Mouse (Mus musculus): ENCODE results near the gene Eaf2. TPM values are rescaled to one million over a fixed set of nuclear protein-coding genes. Genes with fewer than 3 reads are reported as not detected.
A peak's percentile ranks its signal among the peaks of the same experiment; 100 is the strongest.

Eaf2 gene
- total and polyA plus RNA-seq, 3 experiments: 0.23 to 1.1 (median 1.1) TPM

DNA sequence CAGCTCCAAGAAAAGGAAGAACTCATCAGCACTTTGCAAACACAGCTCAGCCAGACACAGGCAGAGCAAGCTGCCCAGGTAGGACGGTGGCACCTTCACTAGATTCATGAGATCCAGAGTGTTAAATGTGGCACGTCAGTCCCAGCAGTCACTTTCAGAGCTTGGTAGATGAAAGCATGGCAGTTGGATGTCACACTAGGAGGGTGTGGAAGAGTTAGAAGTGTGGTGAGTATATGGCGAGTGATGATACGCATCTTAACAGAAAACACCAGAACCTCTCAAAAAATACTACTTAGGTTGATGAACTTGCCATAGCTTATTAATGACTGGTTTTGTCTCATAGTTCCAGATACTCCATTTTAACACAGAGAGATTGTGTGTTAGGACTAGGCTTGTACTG, 16.6 kb upstream of the Eaf2 start:
- DNase-seq: no peak
- 97% methylated on average over 4 of the region's 4 CpGs for WGBS
- H3K27me3 ChIP-seq (ENCODE audit: control insufficient read depth, insufficient read depth, low read length): no peaks in the 10 kb centered on the region
- TF ChIP-seq CTCF (IDR thresholded peaks at IDR 0.05): no peak
- H3K4me1 ChIP-seq (ENCODE audit: control insufficient read depth, insufficient read depth, low read length): no peaks in the 10 kb centered on the region
- no peak overlapping the region for H3K27ac ChIP-seq
- intact Hi-C loops (cut with DNase I): no loop called here
- no peaks in the 10 kb centered on the region; the same call in none of the 2 replicates for H3K36me3 ChIP-seq (ENCODE audit: control insufficient read depth, insufficient read depth, low read length)
- H3K9ac ChIP-seq (ENCODE audit: low read depth, low read length): no peak overlapping the region
- H3K4me3 ChIP-seq: no peak overlapping the region
- no peaks in the 10 kb centered on the region for H3K79me2 ChIP-seq (replicated peaks; ENCODE audit: control insufficient read depth, insufficient read depth, low read length)

DNA sequence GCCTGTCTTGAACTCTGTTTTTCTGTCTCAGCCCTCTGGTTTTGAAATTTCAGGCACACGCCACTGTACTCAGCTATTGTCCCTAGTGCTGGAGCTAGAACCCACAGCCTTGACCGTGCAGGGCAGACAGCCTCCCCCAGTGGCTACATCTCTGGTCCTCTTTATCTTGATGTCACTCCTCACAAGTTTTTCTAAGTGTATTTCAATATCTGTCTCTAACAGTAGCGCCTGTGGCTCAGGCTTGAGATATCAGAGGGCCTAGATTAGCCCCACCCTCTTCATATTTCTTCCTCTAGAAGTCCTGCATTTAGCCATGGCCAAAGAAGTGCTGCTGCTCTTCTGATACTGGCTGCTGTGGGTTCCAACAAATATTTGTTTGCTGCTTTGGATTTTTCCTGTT, 15.8 kb upstream of the Eaf2 start:
- H3K4me1 ChIP-seq (ENCODE audit: control insufficient read depth, insufficient read depth, low read length): no peaks in the 10 kb centered on the region
- intact Hi-C loops (cut with DNase I): no loop called here
- no peak for DNase-seq
- no peak overlapping the region for H3K27ac ChIP-seq
- H3K36me3 ChIP-seq (ENCODE audit: control insufficient read depth, insufficient read depth, low read length): no peaks in the 10 kb centered on the region; the same call in none of the 2 replicates
- 89% methylated on average over 3 of the region's 3 CpGs for WGBS
- no peaks in the 10 kb centered on the region for H3K27me3 ChIP-seq (ENCODE audit: control insufficient read depth, insufficient read depth, low read length)
- TF ChIP-seq CTCF (IDR thresholded peaks at IDR 0.05) (no peak), EP300 (IDR thresholded peaks at IDR 0.05; ENCODE audit: insufficient read depth, low read depth, low read length) (no peak)
- no peak overlapping the region for H3K4me3 ChIP-seq
- no peak overlapping the region for H3K9ac ChIP-seq (ENCODE audit: low read depth, low read length)
- H3K79me2 ChIP-seq (replicated peaks; ENCODE audit: control insufficient read depth, insufficient read depth, low read length): no peaks in the 10 kb centered on the region

DNA sequence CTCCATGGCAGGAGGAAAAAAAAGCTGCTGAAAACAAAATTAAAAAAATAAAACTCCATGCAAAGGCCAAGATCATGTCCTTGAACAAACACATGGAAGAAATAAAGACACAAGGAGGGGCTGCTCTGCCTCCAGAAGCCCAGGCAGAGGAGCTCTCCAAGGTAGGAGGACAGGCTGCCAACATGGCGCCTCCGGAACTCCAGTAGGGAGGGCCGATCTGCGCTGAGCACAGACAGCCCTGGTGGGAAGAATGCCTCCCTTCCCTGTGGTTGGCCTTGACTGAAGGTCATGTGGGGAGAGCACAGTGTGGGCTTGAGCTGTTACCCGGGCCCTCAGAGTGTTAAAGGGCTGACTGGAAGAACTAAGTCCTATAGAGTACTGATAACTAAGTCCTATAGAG, 12.7 kb upstream of the Eaf2 start:
- DNase-seq: no peak
- Histone ChIP-seq H3K4me3 (no peak overlapping the region), H3K27me3 (ENCODE audit: control insufficient read depth, insufficient read depth, low read length) (no peaks in the 10 kb centered on the region), H3K4me1 (ENCODE audit: control insufficient read depth, insufficient read depth, low read length) (no peaks in the 10 kb centered on the region), H3K27ac (no peak overlapping the region), H3K9ac (ENCODE audit: low read depth, low read length) (no peak overlapping the region), H3K36me3 (ENCODE audit: control insufficient read depth, insufficient read depth, low read length) (no peaks in the 10 kb centered on the region; the same call in none of the 2 replicates), H3K79me2 (replicated peaks; ENCODE audit: control insufficient read depth, insufficient read depth, low read length) (no peaks in the 10 kb centered on the region; the same call in 1 of the 2 replicates)
- TF ChIP-seq POLR2A (IDR thresholded peaks at IDR 0.05; ENCODE audit: insufficient read depth, low read depth, low read length) (no peak), EP300 (IDR thresholded peaks at IDR 0.05; ENCODE audit: insufficient read depth, low read depth, low read length) (no peak), CTCF (IDR thresholded peaks at IDR 0.05) (no peak)
- 72% methylated on average over 5 of the region's 5 CpGs for WGBS
- intact Hi-C loops (cut with DNase I): no loop called here

DNA sequence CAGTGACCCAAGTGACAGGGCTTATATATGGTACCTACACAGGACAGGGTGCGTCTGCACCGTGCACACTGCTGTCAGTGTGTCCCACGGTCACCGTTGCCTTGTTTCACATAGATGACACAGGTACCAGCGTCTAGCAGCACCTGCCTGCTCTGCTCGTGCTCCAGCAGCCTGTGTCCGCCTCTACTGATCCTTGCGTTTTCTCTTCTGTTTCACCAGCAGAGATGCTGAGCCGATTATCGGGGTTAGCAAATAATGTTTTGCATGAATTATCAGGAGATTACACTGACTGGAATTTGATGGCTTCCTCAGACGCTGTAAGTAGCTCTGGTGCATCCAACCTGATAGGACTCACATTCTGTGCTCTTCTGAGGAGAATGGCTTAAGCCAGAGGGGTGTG, 11.1 kb upstream of the Eaf2 start:
- H3K9ac ChIP-seq (ENCODE audit: low read depth, low read length): no peak overlapping the region
- no peaks in the 10 kb centered on the region for H3K27me3 ChIP-seq (ENCODE audit: control insufficient read depth, insufficient read depth, low read length)
- no peak overlapping the region for H3K4me3 ChIP-seq
- no peaks in the 10 kb centered on the region; the same call in none of the 2 replicates for H3K36me3 ChIP-seq (ENCODE audit: control insufficient read depth, insufficient read depth, low read length)
- no peaks in the 10 kb centered on the region; the same call in 1 of the 2 replicates for H3K79me2 ChIP-seq (replicated peaks; ENCODE audit: control insufficient read depth, insufficient read depth, low read length)
- TF ChIP-seq POLR2A (IDR thresholded peaks at IDR 0.05; ENCODE audit: insufficient read depth, low read depth, low read length) (no peak), CTCF (IDR thresholded peaks at IDR 0.05) (no peak), EP300 (IDR thresholded peaks at IDR 0.05; ENCODE audit: insufficient read depth, low read depth, low read length) (no peak)
- H3K4me1 ChIP-seq (ENCODE audit: control insufficient read depth, insufficient read depth, low read length): no peaks in the 10 kb centered on the region
- DNase-seq: no peak
- H3K27ac ChIP-seq: no peak overlapping the region
- 96% methylated on average over 11 of the region's 11 CpGs for WGBS
- intact Hi-C loops (cut with DNase I): no loop called here

DNA sequence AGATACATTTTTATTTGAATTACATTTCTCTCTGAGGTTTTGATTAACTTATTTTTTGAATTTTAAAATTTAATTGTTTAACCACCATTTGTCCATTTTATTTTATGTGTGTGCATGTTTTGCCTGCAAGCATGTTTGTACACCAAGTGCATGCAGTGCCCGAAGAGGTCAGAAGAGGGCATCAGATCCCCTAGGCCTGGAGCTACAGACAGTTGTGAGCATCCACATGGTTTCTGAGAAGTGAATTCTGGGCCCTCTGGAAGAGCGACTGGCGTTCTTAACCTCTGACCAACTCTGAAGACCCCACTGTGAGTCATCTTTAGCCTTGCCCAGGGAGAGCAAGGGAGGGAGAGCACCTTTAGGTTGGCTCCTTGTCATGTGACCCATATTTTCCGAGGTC, 10.1 kb upstream of the Eaf2 start:
- no peaks in the 10 kb centered on the region for H3K4me1 ChIP-seq (ENCODE audit: control insufficient read depth, insufficient read depth, low read length)
- intact Hi-C loops (cut with DNase I): no loop called here
- 87% methylated on average over 4 of the region's 4 CpGs for WGBS
- DNase-seq: peak in 1 of 2 experiments; percentile 8
- H3K4me3 ChIP-seq: no peak overlapping the region
- no peak overlapping the region for H3K9ac ChIP-seq (ENCODE audit: low read depth, low read length)
- H3K79me2 ChIP-seq (replicated peaks; ENCODE audit: control insufficient read depth, insufficient read depth, low read length): no peaks in the 10 kb centered on the region; the same call in 1 of the 2 replicates
- no peak for TF ChIP-seq EP300 (IDR thresholded peaks at IDR 0.05; ENCODE audit: insufficient read depth, low read depth, low read length)
- peak; percentile 59 for TF ChIP-seq CTCF (IDR thresholded peaks at IDR 0.05)
- H3K36me3 ChIP-seq (ENCODE audit: control insufficient read depth, insufficient read depth, low read length): no peaks in the 10 kb centered on the region; the same call in none of the 2 replicates
- no peaks in the 10 kb centered on the region for H3K27me3 ChIP-seq (ENCODE audit: control insufficient read depth, insufficient read depth, low read length)
- H3K27ac ChIP-seq: no peak overlapping the region

DNA sequence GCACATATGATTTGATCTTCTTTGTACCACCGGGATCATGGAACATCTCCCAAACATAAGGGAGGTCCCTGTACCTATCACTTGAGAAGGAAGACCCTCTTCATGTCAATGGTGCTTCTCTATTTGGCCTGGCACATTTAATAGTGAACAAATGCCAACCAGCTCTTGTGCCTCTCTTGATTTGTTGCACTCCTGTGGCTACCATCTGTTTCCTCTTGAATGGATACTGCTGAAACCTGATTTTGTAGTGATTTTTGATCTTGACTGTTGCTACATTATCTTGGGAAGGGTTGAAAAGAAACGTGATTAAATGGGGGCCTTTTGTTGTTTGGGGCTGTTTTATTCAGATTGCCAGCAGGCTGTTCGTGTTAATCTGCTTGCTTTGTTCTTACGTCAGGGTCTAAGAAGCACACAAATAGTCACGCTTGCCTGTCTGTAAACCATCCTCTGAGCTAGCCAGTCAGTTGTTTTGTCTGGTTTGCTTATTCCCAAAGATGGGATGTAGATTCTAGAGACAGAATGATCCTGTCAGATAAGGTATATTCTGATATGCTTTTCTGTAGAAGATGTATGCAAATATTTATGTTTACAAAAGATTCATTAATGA, 8.0 kb upstream of the Eaf2 start:
- H3K9ac ChIP-seq (ENCODE audit: low read depth, low read length): no peak overlapping the region
- H3K27me3 ChIP-seq (ENCODE audit: control insufficient read depth, insufficient read depth, low read length): no peaks in the 10 kb centered on the region
- WGBS: 71% methylated on average over 5 of the region's 5 CpGs
- no peaks in the 10 kb centered on the region; the same call in none of the 2 replicates for H3K36me3 ChIP-seq (ENCODE audit: control insufficient read depth, insufficient read depth, low read length)
- H3K4me1 ChIP-seq (ENCODE audit: control insufficient read depth, insufficient read depth, low read length): peaks cover 4% of the 10 kb centered on the region
- no peak for TF ChIP-seq EP300 (IDR thresholded peaks at IDR 0.05; ENCODE audit: insufficient read depth, low read depth, low read length)
- no peak for TF ChIP-seq POLR2A (IDR thresholded peaks at IDR 0.05; ENCODE audit: insufficient read depth, low read depth, low read length)
- no peak for TF ChIP-seq CTCF (IDR thresholded peaks at IDR 0.05)
- no peak for DNase-seq
- H3K27ac ChIP-seq: no peak overlapping the region
- intact Hi-C loops (cut with DNase I): no loop called here
- no peaks in the 10 kb centered on the region; the same call in 1 of the 2 replicates for H3K79me2 ChIP-seq (replicated peaks; ENCODE audit: control insufficient read depth, insufficient read depth, low read length)
- H3K4me3 ChIP-seq: no peak overlapping the region

Measured in heart, adult 2 months (tissue).